Mouse (Mus musculus) myocyte (in vitro differentiated cells): ENCODE measurements around the gene Lfng.

Experiments
- CEBPB ChIP-seq: IDR thresholded peaks from 2 replicates; pipeline ENCODE4 v1.6.1; 2011; ENCODE audit warnings: mild to moderate bottlenecking, moderate library complexity; ENCODE audit not compliant: poor library complexity, insufficient read depth, severe bottlenecking
- MAX ChIP-seq: IDR thresholded peaks from one replicate; pipeline ENCODE4 v1.6.1; 2011; ENCODE audit warnings: low read depth, mild to moderate bottlenecking, control low read depth
- MYOG ChIP-seq, 3 experiments: IDR thresholded peaks; one replicate each; pipeline ENCODE4 v1.6.1; 2011; ENCODE audit warnings: control low read depth in 2 of 3, low read depth in 2 of 3, mild to moderate bottlenecking in 2 of 3; ENCODE audit not compliant: insufficient read length in 2 of 3, control insufficient read depth in 1 of 3, insufficient read depth in 1 of 3
- POLR2A ChIP-seq: IDR thresholded peaks from one replicate; pipeline ENCODE4 v1.6.1; 2011; ENCODE audit warnings: low read depth, mild to moderate bottlenecking, control low read depth, moderate library complexity; ENCODE audit not compliant: insufficient read length
- TCF12 ChIP-seq: IDR thresholded peaks from one replicate; pipeline ENCODE4 v1.6.1; 2011; ENCODE audit warnings: mild to moderate bottlenecking, control low read depth; ENCODE audit not compliant: poor library complexity, insufficient read depth, severe bottlenecking
- TCF3 ChIP-seq: IDR thresholded peaks from one replicate; pipeline ENCODE4 v1.6.1; 2011; ENCODE audit warnings: low read depth, control low read depth; ENCODE audit not compliant: insufficient read length

- TF ChIP-seq POLR2A: no peak
- no peak for TF ChIP-seq MYOG (IDR thresholded peaks at IDR 0.05; ENCODE audit: control insufficient read depth in 1 of 3, insufficient read depth in 1 of 3, insufficient read length in 2 of 3, low read depth in 2 of 3)
- TF ChIP-seq TCF3: no peak
- no peak for TF ChIP-seq MAX
- TF ChIP-seq CEBPB: no peak
- TF ChIP-seq TCF12: no peak
These were observed 41.3 kb upstream of the Lfng start for GRCm38 (mm10) chr5:140565856-140566255.
